Comparison of ENCODE assay signal across 14 mouse cellular contexts in the genomic region with DNA sequence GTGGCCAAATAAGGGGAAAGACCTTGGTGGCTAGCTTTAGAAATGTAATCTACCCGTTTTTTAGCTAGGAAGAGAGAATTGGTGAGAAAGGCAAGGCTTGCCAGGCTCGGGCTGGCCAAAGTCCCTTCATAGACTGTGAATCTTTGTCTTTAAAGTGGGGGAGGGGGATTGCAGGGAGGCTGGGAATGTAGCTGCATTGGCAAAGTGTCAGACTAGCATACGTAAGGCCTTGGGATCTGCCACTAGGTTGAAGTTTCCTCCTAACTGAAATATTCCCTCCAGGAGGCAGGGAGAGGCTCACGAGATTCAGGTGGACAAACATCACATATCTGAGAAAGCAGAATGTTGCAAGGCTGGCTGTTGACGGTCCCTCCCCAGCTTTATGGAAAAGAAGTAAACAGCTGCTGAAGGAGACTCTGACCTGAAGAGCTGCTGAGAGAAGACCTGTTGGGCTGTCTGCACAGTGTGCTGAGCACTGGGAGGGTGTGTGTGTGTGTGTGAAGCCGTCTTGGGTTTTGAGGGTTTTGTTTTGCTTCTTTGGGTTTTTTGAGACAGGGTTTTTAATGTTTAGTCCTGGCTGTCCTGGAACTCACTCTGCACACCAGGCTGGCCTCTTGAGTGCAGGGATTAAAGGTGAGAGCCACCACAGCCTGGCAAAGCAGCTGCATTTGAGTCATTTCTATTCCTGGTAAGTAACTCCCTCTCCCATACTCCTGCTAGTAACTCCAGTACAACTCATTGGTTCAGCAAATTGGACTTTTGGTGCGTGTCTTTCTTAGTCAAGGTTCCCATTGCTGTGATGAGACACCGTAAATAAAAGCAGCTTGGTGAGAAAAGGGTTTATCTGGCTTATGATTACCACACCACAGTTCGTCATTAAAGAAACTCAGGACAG. TPM values are rescaled to one million over a fixed set of nuclear protein-coding genes. Genes with fewer than 3 reads are reported as not detected.
DNase-seq lines count a peak whose midpoint lies in the region; ATAC-seq and TF ChIP-seq lines count a peak whose summit lies in the region.
"Had no signal": no experiment of that assay in that cellular context is flagged by ENCODE, and none has a peak within 500 bp of the region (broad histone marks: within the 10 kb centered on the region; RNA-seq: fewer than 3 reads in every experiment).

No protein-coding gene starts in this region.

- no peaks in the 10 kb centered on the region for H3K9me3 ChIP-seq in heart, postnatal 0 days (replicated peaks; ENCODE audit: control insufficient read depth, low read length)
- H3K9me3 ChIP-seq: midbrain, embryonic 12.5 days had no signal

- no peak for TF ChIP-seq CTCF in heart, postnatal 0 days (IDR thresholded peaks at IDR 0.05; ENCODE audit: low read depth)

- no peak overlapping the region for H3K4me2 ChIP-seq in heart, postnatal 0 days (ENCODE audit: low read depth, low read length)
- H3K4me2 ChIP-seq: midbrain, embryonic 12.5 days had no signal

- no peak overlapping the region for H3K27ac ChIP-seq in heart, postnatal 0 days (ENCODE audit: low read depth)
- H3K27ac ChIP-seq: midbrain, embryonic 12.5 days had no signal

- no peaks in the 10 kb centered on the region for H3K4me1 ChIP-seq in heart, postnatal 0 days (ENCODE audit: control insufficient read depth, insufficient read depth)
- H3K4me1 ChIP-seq: midbrain, embryonic 12.5 days had no signal

- peak; percentile 47; the same call in 1 of the 2 replicates for ATAC-seq in heart, postnatal 0 days (ENCODE audit: insufficient read depth, low read depth)
- ATAC-seq: lung, postnatal 0 days had no signal

- H3K4me3 ChIP-seq in heart, postnatal 0 days (ENCODE audit: low read depth, low read length) = no peak overlapping the region
- H3K4me3 ChIP-seq: midbrain, embryonic 12.5 days had no signal

- H3K36me3 ChIP-seq in heart, postnatal 0 days (replicated peaks; ENCODE audit: control insufficient read depth, insufficient read depth, low read length) = no peaks in the 10 kb centered on the region
- H3K36me3 ChIP-seq: midbrain, embryonic 12.5 days had no signal

- no peak for TF ChIP-seq EP300 in heart, postnatal 0 days (IDR thresholded peaks at IDR 0.05; ENCODE audit: low read depth)

- H3K27me3 ChIP-seq in heart, postnatal 0 days (ENCODE audit: control insufficient read depth, insufficient read depth, low read length) = no peaks in the 10 kb centered on the region
- H3K27me3 ChIP-seq: midbrain, embryonic 12.5 days had no signal

- H3K9ac ChIP-seq in heart, postnatal 0 days (replicated peaks; ENCODE audit: low read depth, low read length) = no peak overlapping the region
- H3K9ac ChIP-seq: midbrain, embryonic 12.5 days had no signal

- DNase-seq in heart, postnatal 0 days (ENCODE audit: low spot score) = no peak
- DNase-seq in heart, postnatal 14 days = no peak
- peak; percentile 42 to 46 for DNase-seq in right cerebral cortex, postnatal 10 days (ENCODE audit: low spot score in 2 of 2)
- no peak for DNase-seq in right cerebral cortex, postnatal 14 days
- DNase-seq in kidney, postnatal 10 days = peak; percentile 62
- no peak for DNase-seq in gastrocnemius, postnatal 4 days (ENCODE audit: low spot score in 2 of 2)
- DNase-seq in frontal cortex, postnatal 36 days (ENCODE audit: low spot score in 2 of 2) = no peak
- no peak for DNase-seq in testis, postnatal 14 days (ENCODE audit: low spot score)
- DNase-seq: adrenal gland, adult 8-10 months; heart, postnatal 10 days; layer of hippocampus, adult 9-11 months; thymus, postnatal 14 days had no signal

- 49% methylated on average over 9 of the region's 9 CpGs for WGBS in heart, postnatal 0 days

- intact Hi-C loops in heart, postnatal 14 days (cut with DNase I) = loop anchor here (2.0 to 5.0 kb wide), 2 partner anchors 103 to 278 kb away; no protein-coding TSS in a partner anchor

RNA-seq across cellular contexts. Expression of a gene that starts 10.1 kb away (rescaled TPM):
- total RNA-seq in heart, postnatal 0 days (2014; rRNA removed; ENCODE audit: low replicate concordance) = 201 and 233 TPM in 2 replicates
- polyA plus RNA-seq in heart, postnatal 0 days (2015; fragmentation: Nextera tagmentation; extraction: Ambion mirVana) = 22.1 and 26.8 TPM in 2 replicates
- 10 to 100 TPM; 42.3 to 42.5 TPM for total RNA-seq in heart, postnatal 14 days (2021)
- 10 to 100 TPM; 71.1 to 82.8 TPM for total RNA-seq in gastrocnemius, postnatal 4 days (2021)

RNA-seq across cellular contexts. Expression of a gene that starts 15.3 kb away (rescaled TPM):
- 55.9 and 66.6 TPM in 2 replicates for total RNA-seq in heart, postnatal 0 days (2014; rRNA removed; ENCODE audit: low replicate concordance)
- polyA plus RNA-seq in heart, postnatal 0 days (2015; fragmentation: Nextera tagmentation; extraction: Ambion mirVana) = 35.8 and 38.4 TPM in 2 replicates
- total RNA-seq in heart, postnatal 14 days (2021) = 10 to 100 TPM; 28.1 to 29.3 TPM
- total RNA-seq in gastrocnemius, postnatal 4 days (2021) = 10 to 100 TPM; 32.0 to 40.3 TPM

Comparison
In these comparisons a context has a peak if more than half of its experiments do, and no peak if none do; other contexts are left out.
1. DNase-seq: peak in right cerebral cortex, postnatal 10 days (2 of 2) and kidney, postnatal 10 days (single experiment); none in heart, postnatal 0 days (single experiment), heart, postnatal 14 days (0 of 2), right cerebral cortex, postnatal 14 days (single experiment), gastrocnemius, postnatal 4 days (0 of 2), frontal cortex, postnatal 36 days (0 of 2) and testis, postnatal 14 days (single experiment).